Mouse (Mus musculus) lung, postnatal 0 days (tissue): ENCODE measurements around the gene 4930404N11Rik.

Experiments
- CTCF ChIP-seq: IDR thresholded peaks from 2 replicates; pipeline ENCODE4 v1.5.1; 2016; ENCODE audit warnings: antibody characterized with exemption, mild to moderate bottlenecking
- EP300 ChIP-seq: IDR thresholded peaks from 2 replicates; pipeline ENCODE4 v1.6.1; 2016; ENCODE audit warnings: antibody characterized with exemption, mild to moderate bottlenecking, control low read depth

- TF ChIP-seq CTCF (no peak), EP300 (no peak)
These were observed 22.7 kb downstream of the 4930404N11Rik start, which contains the start of gene Gipc3 for GRCm38 (mm10) chr10:81342686-81343505.
